Mouse (Mus musculus) right cerebral cortex, postnatal 10 days (tissue): Measurements from ENCODE around the gene Nktr.

Experiments
- DNase-seq, 2 experiments: peaks; one replicate each; pipeline ENCODE4 v3.0.0; 2021; ENCODE audit warnings: low spot score in 2 of 2

Gene Nktr

GRCm38 (mm10) chr9:121707801-121708200 lies 11.2 kb upstream of the Nktr start:
- DNase-seq: no peak

GRCm38 (mm10) chr9:121708506-121709486 lies 10.2 kb upstream of the Nktr start:
- peak in 1 of 2 experiments; percentile 41 for DNase-seq

- peak; percentile 99 for DNase-seq
Observed at GRCm38 (mm10) chr9:121709898-121710583, 8.9 kb upstream of the Nktr start, which contains the start of gene Ss18l2. Ss18l2 (plus strand) TSS chr9:121710329.

- no peak for DNase-seq
Observed at GRCm38 (mm10) chr9:121710584-121710975, 8.4 kb upstream of the Nktr start.

- peak in 1 of 2 experiments; percentile 31 for DNase-seq
Observed at GRCm38 (mm10) chr9:121717048-121717447, 1.9 kb upstream of the Nktr start.

- peak in 1 of 2 experiments; percentile 63 for DNase-seq
Observed at GRCm38 (mm10) chr9:121718070-121718705, 781 bp upstream of the Nktr start.

- DNase-seq: peak; percentile 51 to 55
Observed at GRCm38 (mm10) chr9:121719347-121720331, 670 bp downstream of the Nktr start.

GRCm38 (mm10) chr9:121740490-121740889 lies 21.5 kb downstream of the Nktr start:
- DNase-seq: no peak

- DNase-seq: no peak
Observed at GRCm38 (mm10) chr9:121741168-121741567, 22.2 kb downstream of the Nktr start.

- DNase-seq: no peak
Observed at GRCm38 (mm10) chr9:121744051-121744450, 25.1 kb downstream of the Nktr start.

GRCm38 (mm10) chr9:121752774-121753173 lies 33.8 kb downstream of the Nktr start:
- DNase-seq: no peak

- peak in 1 of 2 experiments; percentile 26 for DNase-seq
Observed at GRCm38 (mm10) chr9:121754624-121755023, 35.7 kb downstream of the Nktr start.

- DNase-seq: no peak
Observed at GRCm38 (mm10) chr9:121756785-121757184, 37.8 kb downstream of the Nktr start.

- peak in 1 of 2 experiments; percentile 62 for DNase-seq
Observed at GRCm38 (mm10) chr9:121757432-121757831, 38.5 kb downstream of the Nktr start.

- peak in 1 of 2 experiments; percentile 46 for DNase-seq
Observed at GRCm38 (mm10) chr9:121757835-121758814, 39.2 kb downstream of the Nktr start.

- peak; percentile 87 for DNase-seq
Observed at GRCm38 (mm10) chr9:121759091-121760081, 40.4 kb downstream of the Nktr start, which contains the start of gene Zfp651. Zfp651 (plus strand) TSS chr9:121759330.

GRCm38 (mm10) chr9:121760271-121761090 lies 41.5 kb downstream of the Nktr start:
- peak; percentile 77 to 78 for DNase-seq
